Mouse (Mus musculus) retina, adult 2 months (tissue): ENCODE data around the gene Adam12.
A peak's percentile ranks its signal among the peaks of the same experiment; 100 is the strongest.

Experiments
- DNase-seq: peaks from one replicate; pipeline ENCODE4 v3.0.0-alpha.2; 2012; ENCODE audit warnings: low read depth, low spot score

Gene Adam12

GRCm38 (mm10) chr7:134081307-134082072 is 150.5 kb downstream of the Adam12 start:
- DNase-seq = no peak

- no peak for DNase-seq
Measured at GRCm38 (mm10) chr7:134079980-134080725, 151.8 kb downstream of the Adam12 start.

GRCm38 (mm10) chr7:134077684-134078083 is 154.3 kb downstream of the Adam12 start:
- no peak for DNase-seq

GRCm38 (mm10) chr7:134073011-134073410 is 158.9 kb downstream of the Adam12 start:
- DNase-seq = no peak

GRCm38 (mm10) chr7:134071153-134071885 is 160.6 kb downstream of the Adam12 start:
- DNase-seq = no peak

- DNase-seq = no peak
Measured at GRCm38 (mm10) chr7:134062629-134063028, 169.3 kb downstream of the Adam12 start.

GRCm38 (mm10) chr7:134052486-134052885 is 179.5 kb downstream of the Adam12 start:
- no peak for DNase-seq

GRCm38 (mm10) chr7:134050371-134050770 is 181.6 kb downstream of the Adam12 start:
- no peak for DNase-seq

- DNase-seq = no peak
Measured at GRCm38 (mm10) chr7:134046376-134046775, 185.6 kb downstream of the Adam12 start.

GRCm38 (mm10) chr7:134043576-134043975 is 188.4 kb downstream of the Adam12 start:
- DNase-seq = no peak

GRCm38 (mm10) chr7:134042614-134043013 is 189.3 kb downstream of the Adam12 start:
- no peak for DNase-seq

- DNase-seq = no peak
Measured at GRCm38 (mm10) chr7:134033939-134034338, 198.0 kb downstream of the Adam12 start.

- no peak for DNase-seq
Measured at GRCm38 (mm10) chr7:134032959-134033366, 199.0 kb downstream of the Adam12 start.

GRCm38 (mm10) chr7:134031787-134032186 is 200.2 kb downstream of the Adam12 start:
- no peak for DNase-seq

- no peak for DNase-seq
Measured at GRCm38 (mm10) chr7:134031256-134031655, 200.7 kb downstream of the Adam12 start.

- no peak for DNase-seq
Measured at GRCm38 (mm10) chr7:134028281-134028830, 203.6 kb downstream of the Adam12 start.

- no peak for DNase-seq
Measured at GRCm38 (mm10) chr7:134027020-134027415, 204.9 kb downstream of the Adam12 start.

GRCm38 (mm10) chr7:134026200-134027019 is 205.5 kb downstream of the Adam12 start:
- peak; percentile 28 for DNase-seq

GRCm38 (mm10) chr7:134022157-134022885 is 209.6 kb downstream of the Adam12 start:
- DNase-seq = no peak

GRCm38 (mm10) chr7:134015226-134015625 is 216.7 kb downstream of the Adam12 start:
- DNase-seq = no peak
